Mouse (Mus musculus) kidney, postnatal 0 days (tissue): ENCODE results near the gene Klhdc3. TPM values are rescaled to one million over a fixed set of nuclear protein-coding genes. Genes with fewer than 3 reads are reported as not detected.

ENCODE experiments used
- ATAC-seq: fragments of 200-750 bp; cut with Nextera tagmentation; replicated peaks from 2 replicates; pipeline ENCODE4 v1.8.0; 2017; ENCODE audit warnings: low read depth, moderate number of reproducible peaks, moderate TSS enrichment, moderate library complexity; ENCODE audit not compliant: low FRiP score
- DNase-seq: peaks from one replicate; pipeline ENCODE4 v3.0.0-alpha.2; 2016; ENCODE audit warnings: low spot score
- H3K27ac ChIP-seq: fragments of 300-500 bp; sonication (generic); 2 replicates; pipeline ENCODE4 v1.5.1; 2014; ENCODE audit warnings: mild to moderate bottlenecking
- H3K27me3 ChIP-seq: fragments of 300-500 bp; sonication (generic); 2 replicates; pipeline ENCODE4 v1.6.1; 2014; ENCODE audit warnings: low read length, mixed read lengths; ENCODE audit not compliant: insufficient read depth
- H3K36me3 ChIP-seq: fragments of 300-500 bp; sonication (generic); 2 replicates; pipeline ENCODE4 v1.6.1; 2014; ENCODE audit warnings: low read length, mixed read lengths; ENCODE audit not compliant: insufficient read depth
- H3K4me1 ChIP-seq: fragments of 300-500 bp; sonication (generic); replicated peaks from 2 replicates; pipeline ENCODE4 v1.6.1; 2014; ENCODE audit warnings: antibody characterized with exemption, low read length, mixed read lengths; ENCODE audit not compliant: insufficient read depth
- H3K4me2 ChIP-seq: fragments of 300-500 bp; sonication (generic); 2 replicates; pipeline ENCODE4 v1.6.1; 2014; ENCODE audit warnings: mild to moderate bottlenecking, low read length, moderate library complexity, mixed read lengths
- H3K4me3 ChIP-seq: fragments of 300-500 bp; sonication (generic); replicated peaks from 2 replicates; pipeline ENCODE4 v1.5.1; 2014; ENCODE audit warnings: low read depth, low read length
- H3K9ac ChIP-seq: fragments of 300-500 bp; sonication (generic); 2 replicates; pipeline ENCODE4 v1.6.1; 2014; ENCODE audit warnings: low read depth, low read length
- H3K9me3 ChIP-seq: fragments of 300-500 bp; sonication (generic); replicated peaks from 2 replicates; pipeline ENCODE4 v1.6.1; 2016; ENCODE audit warnings: low read length, inconsistent platforms, mixed read lengths
- CTCF ChIP-seq: IDR thresholded peaks from 2 replicates; pipeline ENCODE4 v1.5.1; 2016; ENCODE audit warnings: antibody characterized with exemption, low read depth, mild to moderate bottlenecking, moderate library complexity
- WGBS: fragments of 180-500 bp; shearing (Covaris S2); extraction: QIAGEN DNeasy Blood & Tissue Kit; methylation state at CpG from one replicate; pipeline ENCODE4 v1.1.7; 2014; 5-methylcytosine and 5-hydroxymethylcytosine counted together
- polyA plus RNA-seq: library from polyadenylated mRNA; unstranded; fragments of >200 nt; fragmentation: Nextera tagmentation; extraction: Ambion mirVana; gene quantifications from 2 replicates; pipeline ENCODE4 v1.2.1, GENCODE M21; 2015

Gene Klhdc3
- polyA plus RNA-seq, 1 experiment from 2014 or later: 104 TPM

DNA sequence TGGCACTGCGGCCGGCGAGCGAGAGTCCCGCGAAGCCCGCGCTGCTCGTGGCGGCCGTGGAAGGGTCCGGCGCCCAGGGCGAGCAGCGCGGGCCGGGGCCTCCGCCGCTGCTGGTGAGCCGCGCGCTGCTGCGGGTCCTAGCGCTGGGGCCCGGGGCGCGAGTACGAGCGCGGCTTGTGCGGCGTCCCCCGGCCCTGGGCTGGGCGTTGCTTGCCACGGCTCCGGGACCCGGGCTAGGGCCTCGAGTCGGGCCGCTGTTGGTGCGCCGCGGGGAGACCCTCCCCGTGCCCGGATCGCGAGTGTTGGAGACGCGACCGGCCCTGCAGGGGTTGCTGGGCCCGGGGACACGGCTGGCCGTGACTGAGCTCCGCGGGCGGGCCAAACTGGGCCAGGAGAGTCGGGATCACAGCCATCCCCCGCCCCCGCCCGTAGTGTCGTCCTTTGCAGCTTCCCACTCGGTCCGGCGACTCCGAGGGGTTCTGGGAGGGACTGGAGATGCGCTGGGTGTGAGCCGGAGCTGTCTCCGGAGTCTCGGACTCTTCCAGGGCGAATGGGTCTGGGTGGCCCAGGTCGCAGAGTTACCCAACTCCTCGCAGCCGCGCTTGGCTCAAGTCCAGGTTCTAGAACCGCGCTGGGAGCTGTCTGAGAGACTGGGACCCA is 31.0 kb upstream of the Klhdc3 start:
- DNase-seq (no peak), ATAC-seq (peak; percentile 72)
- peak overlapping the region; percentile 86 for H3K27ac ChIP-seq
- H3K9me3 ChIP-seq: no peaks in the 10 kb centered on the region
- TF ChIP-seq CTCF: no peak
- H3K36me3 ChIP-seq: peaks cover 17% of the 10 kb centered on the region
- H3K4me2 ChIP-seq: peak overlapping the region; percentile 99
- H3K9ac ChIP-seq: peak overlapping the region; percentile 95
- peak overlapping the region; percentile 100 for H3K4me3 ChIP-seq
- no peaks in the 10 kb centered on the region for H3K27me3 ChIP-seq
- H3K4me1 ChIP-seq: peaks cover 11% of the 10 kb centered on the region; the same call in 1 of the 2 replicates
- WGBS: under 1% methylated on average over 69 of the region's 76 CpGs

- H3K36me3 ChIP-seq: peaks cover 15% of the 10 kb centered on the region
- DNase-seq (peak; percentile 97), ATAC-seq (peak; percentile 87)
- no peaks in the 10 kb centered on the region for H3K27me3 ChIP-seq
- WGBS: 7% methylated on average over 36 of the region's 36 CpGs
- H3K27ac ChIP-seq: peak within 1 kb of the TSS; percentile 86
- H3K4me1 ChIP-seq: peaks cover 11% of the 10 kb centered on the region; the same call in 1 of the 2 replicates
- peak within 1 kb of the TSS; percentile 100 for H3K4me3 ChIP-seq
- no peaks in the 10 kb centered on the region for H3K9me3 ChIP-seq
- H3K4me2 ChIP-seq: peak within 1 kb of the TSS; percentile 99
- peak within 1 kb of the TSS; percentile 95 for H3K9ac ChIP-seq
- TF ChIP-seq CTCF: no peak
Observed at GRCm38 (mm10) chr17:46710959-46711597, 30.4 kb upstream of the Klhdc3 start, which contains the start of gene Pex6. Pex6 (plus strand) TSS chr17:46711463.

DNA sequence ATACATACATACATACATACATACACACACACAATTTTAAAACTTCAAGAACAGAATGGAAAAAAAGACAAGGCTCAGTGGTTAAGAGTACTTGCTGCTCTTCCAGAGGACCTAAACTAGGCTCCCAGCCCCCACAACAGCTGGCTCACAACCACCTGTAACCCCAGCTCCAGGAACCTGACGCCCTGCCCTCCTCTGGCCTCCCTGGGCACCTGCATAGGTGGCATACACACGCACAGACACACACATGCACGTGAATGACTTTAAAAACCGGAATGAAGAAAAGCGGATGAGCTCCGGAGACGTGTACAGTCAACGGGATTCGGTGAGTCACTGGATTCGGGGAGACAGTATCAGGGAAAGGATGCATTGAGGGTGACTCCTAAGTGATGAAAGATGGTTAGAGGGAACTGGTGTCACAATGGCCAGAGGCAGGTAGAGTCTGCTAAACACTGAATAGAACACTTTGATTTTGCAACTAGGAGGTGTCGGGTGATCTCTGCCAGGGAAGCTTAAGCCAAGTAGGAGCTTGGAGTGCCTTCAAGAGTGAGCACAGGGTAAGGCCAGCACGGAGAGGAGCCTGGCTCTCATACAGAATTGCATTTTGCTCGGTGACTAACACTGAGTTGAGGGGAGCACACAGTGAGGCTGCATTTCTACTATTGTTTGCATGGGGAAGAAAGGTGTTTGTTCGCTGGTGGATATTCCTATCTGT is 25.8 kb upstream of the Klhdc3 start:
- H3K27me3 ChIP-seq: no peaks in the 10 kb centered on the region
- DNase-seq (no peak), ATAC-seq (no peak)
- WGBS: 94% methylated on average over 14 of the region's 14 CpGs
- peak; percentile 9; the same call in 1 of the 2 replicates for TF ChIP-seq CTCF
- H3K4me1 ChIP-seq: peaks cover 12% of the 10 kb centered on the region; the same call in 1 of the 2 replicates
- H3K9ac ChIP-seq: no peak overlapping the region
- H3K4me3 ChIP-seq: no peak overlapping the region
- no peak overlapping the region for H3K27ac ChIP-seq
- no peaks in the 10 kb centered on the region for H3K36me3 ChIP-seq
- no peak overlapping the region for H3K4me2 ChIP-seq
- H3K9me3 ChIP-seq: no peaks in the 10 kb centered on the region

DNA sequence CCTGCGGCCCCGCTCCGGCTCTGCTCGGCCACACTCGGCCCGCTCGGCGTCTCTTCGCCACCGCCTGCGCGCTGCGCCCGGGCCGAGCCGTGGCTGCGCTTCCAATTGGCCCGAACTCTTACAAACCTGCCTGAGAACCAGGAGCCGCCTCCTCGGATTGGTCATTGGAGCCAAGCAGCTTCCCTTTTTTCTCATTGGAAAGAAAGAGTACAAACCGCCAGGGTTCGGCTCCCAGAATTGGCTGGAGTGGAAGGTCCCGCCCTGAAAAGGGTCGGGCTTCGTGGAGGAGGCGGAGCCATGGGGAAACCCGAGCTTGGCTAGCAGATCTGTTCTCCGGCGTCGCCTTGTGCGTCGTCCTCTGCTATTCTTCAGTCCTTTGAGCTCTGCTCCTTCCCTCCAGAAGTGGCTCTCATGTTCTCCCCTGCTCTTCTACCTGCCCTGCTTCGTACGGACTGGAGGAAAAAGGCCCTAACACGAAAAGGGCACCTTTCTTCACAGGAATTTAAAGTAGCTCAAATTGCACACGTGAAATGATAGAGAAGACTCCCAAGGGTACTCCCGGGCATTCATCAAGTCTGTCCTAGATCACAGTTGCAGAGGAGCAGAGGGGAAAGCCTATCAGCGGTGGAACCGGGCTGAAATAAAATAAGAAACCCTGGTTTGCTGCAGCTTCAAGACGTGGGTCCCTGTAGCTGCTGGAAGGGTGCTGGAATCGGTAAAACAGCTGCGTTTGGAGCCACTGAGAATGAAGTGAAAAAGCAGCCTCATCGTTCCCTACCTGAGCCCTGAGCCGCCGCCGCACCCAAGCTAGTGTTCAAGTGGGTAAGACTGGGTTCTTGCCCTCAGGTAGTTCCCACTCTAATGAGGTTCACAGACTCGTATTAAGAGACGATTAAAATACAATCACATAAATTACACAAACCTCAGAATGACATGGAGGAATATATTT is 24.4 kb upstream of the Klhdc3 start, which contains the start of gene Ppp2r5d:
Gene Ppp2r5d (minus strand): TSS at position 225 of the 949 bp plus-strand sequence.
- H3K4me3 ChIP-seq: peak within 1 kb of the TSS; percentile 82
- no peaks in the 10 kb centered on the region for H3K36me3 ChIP-seq
- H3K27me3 ChIP-seq: no peaks in the 10 kb centered on the region
- H3K4me1 ChIP-seq: peaks cover 12% of the 10 kb centered on the region; the same call in 1 of the 2 replicates
- H3K4me2 ChIP-seq: peak within 1 kb of the TSS; percentile 61
- ATAC-seq (peak; percentile 95), DNase-seq (peak; percentile 100)
- H3K9ac ChIP-seq: peak within 1 kb of the TSS; percentile 89
- H3K9me3 ChIP-seq: no peaks in the 10 kb centered on the region
- WGBS: 2% methylated on average over 48 of the region's 48 CpGs
- H3K27ac ChIP-seq: peak within 1 kb of the TSS; percentile 92
- TF ChIP-seq CTCF: no peak

DNA sequence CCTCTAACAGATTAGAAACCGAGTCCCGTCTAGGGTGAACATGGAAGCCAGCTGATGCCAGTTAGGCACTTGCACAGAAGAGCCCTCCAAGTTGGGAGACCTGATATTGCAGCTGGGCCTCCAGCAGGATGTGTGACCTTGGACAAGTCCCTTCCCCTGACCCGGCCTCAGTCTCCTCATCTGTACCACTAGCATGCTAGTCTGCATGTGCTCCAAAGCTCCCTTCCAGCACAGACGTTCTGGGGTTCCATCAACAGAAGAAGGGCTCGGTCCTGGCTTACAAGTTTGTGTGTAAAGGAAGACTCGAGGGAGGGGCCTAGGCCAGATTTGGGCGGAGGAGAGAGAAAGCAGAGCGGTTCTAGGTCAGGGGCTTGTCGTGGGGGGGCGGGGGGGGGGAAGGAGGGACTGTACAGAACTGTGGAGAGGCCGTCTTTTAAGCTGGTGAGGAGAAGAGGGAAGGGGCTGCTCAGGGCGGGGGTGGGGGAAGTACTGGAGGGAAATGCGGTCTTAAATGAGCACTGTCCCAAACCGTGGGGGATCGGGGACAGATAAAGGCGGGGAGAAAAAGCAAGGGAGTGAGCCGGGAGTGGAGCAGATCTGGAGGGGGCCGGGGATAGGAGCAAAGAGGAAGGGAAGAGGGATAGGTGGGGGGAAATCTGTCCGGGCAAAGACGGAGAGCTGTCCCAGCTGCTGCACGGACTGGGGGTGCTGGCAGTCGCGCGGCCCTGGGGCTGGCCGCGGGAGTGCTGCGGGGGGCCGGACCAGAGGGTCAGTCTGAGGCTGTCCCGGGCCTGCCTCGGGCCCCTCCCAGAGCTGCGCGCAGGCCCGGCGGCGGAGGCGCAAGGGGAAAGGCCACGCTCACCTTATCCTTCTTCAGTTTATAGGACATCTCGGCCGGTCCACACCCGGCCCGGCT is 23.5 kb upstream of the Klhdc3 start:
- Histone ChIP-seq H3K27ac (peak overlapping the region; percentile 92), H3K36me3 (no peaks in the 10 kb centered on the region), H3K9ac (peak overlapping the region; percentile 89), H3K4me3 (peak overlapping the region; percentile 82), H3K4me1 (peaks cover 12% of the 10 kb centered on the region; the same call in 1 of the 2 replicates), H3K9me3 (no peaks in the 10 kb centered on the region), H3K4me2 (peak overlapping the region; percentile 61), H3K27me3 (no peaks in the 10 kb centered on the region)
- peak; percentile 77 for DNase-seq
- peak; percentile 79 for ATAC-seq
- WGBS: 3% methylated on average over 33 of the region's 41 CpGs
- TF ChIP-seq CTCF: no peak
